Mouse (Mus musculus) brain, embryonic 14.5 days (tissue): Measurements from ENCODE around the gene Rtn3. TPM values are rescaled to one million over a fixed set of nuclear protein-coding genes. Genes with fewer than 3 reads are reported as not detected.

ENCODE experiments used
- DNase-seq: peaks from one replicate; pipeline ENCODE4 v3.0.0-alpha.2; 2011; ENCODE audit warnings: low read depth
- CTCF ChIP-seq: fragments of 200-500 bp; IDR thresholded peaks from 2 replicates; pipeline ENCODE4 v1.5.1; 2012; ENCODE audit warnings: inconsistent platforms, mild to moderate bottlenecking, moderate library complexity, borderline replicate concordance; ENCODE audit not compliant: insufficient read depth, insufficient read length; ENCODE audit errors: extremely low read depth
- POLR2A ChIP-seq: fragments of 200-500 bp; IDR thresholded peaks from 2 replicates; pipeline ENCODE4 v1.6.1; 2012; ENCODE audit warnings: mild to moderate bottlenecking, inconsistent platforms, borderline replicate concordance; ENCODE audit not compliant: poor library complexity, insufficient read depth, insufficient read length, severe bottlenecking; ENCODE audit errors: extremely low read depth
- polyA plus RNA-seq: library from polyadenylated mRNA; depleted of rRNA; stranded (reverse); fragments of >200 nt; gene quantifications from 2 replicates; pipeline ENCODE4 v1.2.3, GENCODE M21; 2012

The Rtn3 gene
- polyA plus RNA-seq, 1 experiment: 508 TPM

DNA sequence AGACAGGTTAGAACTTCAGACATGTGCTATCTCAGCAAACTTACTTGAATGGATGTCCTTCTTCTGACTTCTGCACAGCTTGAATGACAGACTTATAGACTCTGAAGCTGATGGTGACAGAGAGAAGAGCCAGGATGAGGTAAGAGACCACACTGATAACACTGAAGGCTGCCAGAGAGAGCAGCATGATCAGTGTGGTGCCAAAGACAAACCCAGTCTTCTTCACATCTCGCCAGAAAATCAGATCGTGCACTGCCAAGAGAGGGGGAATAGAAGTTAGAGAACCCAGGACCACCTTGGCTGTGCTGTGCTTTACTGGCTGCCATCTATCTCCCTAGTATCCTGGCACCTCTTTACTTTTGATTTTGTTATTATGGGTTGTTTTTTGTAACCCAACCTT, 48.2 kb downstream of the Rtn3 start:
- TF ChIP-seq CTCF (no peak), POLR2A (no peak)
- DNase-seq: peak; percentile 59

DNA sequence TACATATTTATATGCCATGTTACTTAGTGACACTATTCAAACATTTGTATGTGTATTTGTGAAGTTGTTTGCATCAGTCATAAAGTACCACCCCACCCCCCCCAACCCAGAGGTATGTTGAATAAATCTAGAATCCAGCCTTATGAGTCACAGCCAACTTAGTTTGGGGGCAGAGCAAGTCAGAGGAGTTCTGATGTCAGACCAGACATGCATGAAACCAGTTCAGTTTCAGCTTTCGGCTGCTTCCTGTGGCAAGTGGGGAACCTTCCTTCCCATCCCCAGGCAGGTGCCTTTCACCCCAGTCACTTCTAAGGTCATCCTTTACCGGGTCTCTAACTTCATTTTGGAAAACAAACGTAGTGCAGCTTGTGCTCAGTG, 57.7 kb downstream of the Rtn3 start:
- peak; percentile 22 for DNase-seq
- no peak for TF ChIP-seq CTCF

DNA sequence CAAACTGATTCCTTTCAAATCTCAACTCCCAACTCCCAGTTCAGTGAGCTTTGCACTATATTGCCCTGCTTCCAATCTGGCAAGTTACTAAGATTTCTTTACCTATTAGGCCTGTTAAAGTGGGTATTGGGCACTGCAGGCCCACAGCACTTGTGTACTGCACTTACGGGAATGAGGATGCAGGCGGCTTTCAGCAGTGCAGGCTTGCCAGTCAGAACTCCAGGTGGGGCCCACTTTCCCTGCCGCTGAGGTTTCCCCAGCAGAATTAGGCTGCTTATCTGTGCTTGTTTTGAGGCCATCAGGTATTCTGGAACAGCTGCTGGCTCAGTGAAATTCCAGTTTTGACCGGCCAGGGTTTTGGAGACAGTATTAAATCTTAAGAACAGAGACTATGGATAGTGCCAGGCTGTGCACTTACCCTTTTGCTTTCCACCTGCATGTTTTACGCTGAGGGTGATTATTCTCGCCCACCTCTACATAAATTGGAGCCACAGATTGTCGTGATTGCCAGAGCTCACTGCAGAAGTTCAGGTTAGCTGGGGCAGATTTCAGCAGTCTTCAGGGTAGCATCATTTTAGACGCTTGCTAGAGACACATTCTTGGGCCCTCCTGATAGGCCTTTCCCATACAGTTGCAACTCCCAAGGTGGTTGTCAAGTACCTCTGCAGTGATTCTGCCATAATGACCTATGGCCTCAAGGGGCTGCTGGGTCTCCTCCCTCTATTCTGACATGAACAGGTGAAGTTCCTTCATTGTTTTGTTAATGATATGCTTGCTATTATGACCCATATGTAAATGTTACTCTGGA, 58.3 kb downstream of the Rtn3 start:
- TF ChIP-seq CTCF (no peak), POLR2A (no peak)
- DNase-seq: peak; percentile 59

DNA sequence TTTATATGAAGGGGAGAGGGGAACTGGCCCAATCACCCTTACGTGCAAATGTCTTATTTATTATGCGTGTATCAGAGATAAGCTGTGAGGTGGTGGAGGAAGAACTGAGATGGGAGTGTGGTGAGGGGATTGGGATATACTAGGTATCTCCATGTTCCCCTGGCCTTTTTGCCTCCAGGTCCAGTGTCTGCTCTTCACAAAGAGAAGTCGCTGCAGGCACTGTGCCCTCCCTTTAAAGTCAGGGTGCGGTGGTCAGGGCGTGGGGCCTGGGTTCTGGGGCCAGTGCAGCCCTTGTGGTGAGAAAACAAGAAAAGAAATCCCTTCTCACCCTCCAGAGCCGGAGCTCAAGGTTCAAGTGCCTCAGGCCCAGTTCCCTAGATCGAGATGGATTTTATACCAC, 59.0 kb downstream of the Rtn3 start:
- TF ChIP-seq POLR2A (no peak), CTCF (no peak)
- peak; percentile 28 for DNase-seq

DNA sequence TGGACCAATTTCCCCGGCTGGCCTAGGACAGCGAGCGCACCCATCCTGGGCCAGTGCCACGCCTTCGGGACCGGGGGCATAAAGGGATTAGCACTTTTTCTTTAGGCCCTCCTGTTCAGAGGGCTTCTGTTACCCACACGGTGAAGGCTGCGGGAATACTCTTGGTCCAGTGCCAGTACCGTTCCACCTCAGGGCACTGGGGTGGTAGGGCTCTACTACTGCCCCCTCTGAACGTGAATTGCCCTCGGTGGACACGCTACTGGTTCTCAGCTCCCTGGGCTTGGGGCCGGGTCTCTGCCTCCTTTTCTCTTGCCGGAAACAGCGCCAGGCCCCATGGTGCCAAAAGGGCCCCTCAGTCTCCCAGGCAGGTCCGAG, 59.4 kb downstream of the Rtn3 start:
- no peak for DNase-seq
- no peak for TF ChIP-seq POLR2A
- no peak for TF ChIP-seq CTCF

DNA sequence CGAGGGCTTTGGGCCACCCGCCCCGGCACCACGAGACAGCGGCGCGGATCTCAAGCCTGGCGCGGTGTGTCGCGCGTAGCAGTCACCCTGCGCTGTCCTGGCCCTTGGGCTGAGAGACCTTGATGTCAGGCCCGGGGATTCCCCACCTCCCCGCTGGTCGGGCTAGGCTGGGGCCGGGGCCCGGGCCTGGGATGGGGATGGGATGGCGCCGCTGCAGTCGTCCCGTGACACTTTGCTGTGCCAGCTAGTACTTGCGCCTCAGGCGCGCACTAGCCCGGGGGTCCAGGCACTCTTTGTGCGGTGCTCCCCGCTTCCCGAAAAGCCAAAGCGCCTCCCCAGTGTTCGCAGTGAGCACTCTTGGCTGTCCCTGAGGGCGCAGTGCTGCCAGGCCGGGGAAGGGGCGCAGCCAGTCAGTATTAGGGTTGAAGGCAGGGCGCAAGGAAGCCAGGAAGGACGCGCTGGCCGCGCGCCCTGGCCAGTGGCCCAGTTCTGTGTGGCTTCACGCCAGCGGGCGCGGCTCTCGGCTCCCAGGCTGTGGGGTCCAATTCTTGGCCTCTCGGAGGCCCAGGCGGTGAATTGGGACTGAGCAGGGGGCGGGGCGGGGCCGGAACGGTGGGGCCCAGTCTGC, 59.9 kb downstream of the Rtn3 start:
- TF ChIP-seq POLR2A (no peak), CTCF (no peak)

DNA sequence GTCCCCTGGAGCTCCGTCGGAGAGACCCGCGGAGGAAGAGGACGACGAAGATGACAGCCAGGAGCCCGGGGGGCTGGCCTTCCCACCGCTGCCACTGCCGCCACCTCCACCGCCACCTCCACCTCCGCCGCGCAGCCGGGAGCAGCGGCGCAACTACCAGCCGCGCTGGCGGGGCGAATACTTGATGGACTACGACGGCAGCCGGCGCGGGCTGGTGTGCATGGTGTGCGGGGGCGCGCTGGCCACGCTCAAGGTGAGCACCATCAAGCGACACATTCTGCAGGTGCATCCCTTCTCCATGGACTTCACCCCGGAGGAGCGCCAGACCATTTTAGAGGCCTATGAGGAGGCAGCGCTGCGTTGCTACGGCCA, 60.4 kb downstream of the Rtn3 start:
- no peak for DNase-seq
- no peak for TF ChIP-seq POLR2A
- TF ChIP-seq CTCF: no peak

More for the DNA sequence above, 59.9 kb downstream of the Rtn3 start:
- DNase-seq: peak; percentile 94

DNA sequence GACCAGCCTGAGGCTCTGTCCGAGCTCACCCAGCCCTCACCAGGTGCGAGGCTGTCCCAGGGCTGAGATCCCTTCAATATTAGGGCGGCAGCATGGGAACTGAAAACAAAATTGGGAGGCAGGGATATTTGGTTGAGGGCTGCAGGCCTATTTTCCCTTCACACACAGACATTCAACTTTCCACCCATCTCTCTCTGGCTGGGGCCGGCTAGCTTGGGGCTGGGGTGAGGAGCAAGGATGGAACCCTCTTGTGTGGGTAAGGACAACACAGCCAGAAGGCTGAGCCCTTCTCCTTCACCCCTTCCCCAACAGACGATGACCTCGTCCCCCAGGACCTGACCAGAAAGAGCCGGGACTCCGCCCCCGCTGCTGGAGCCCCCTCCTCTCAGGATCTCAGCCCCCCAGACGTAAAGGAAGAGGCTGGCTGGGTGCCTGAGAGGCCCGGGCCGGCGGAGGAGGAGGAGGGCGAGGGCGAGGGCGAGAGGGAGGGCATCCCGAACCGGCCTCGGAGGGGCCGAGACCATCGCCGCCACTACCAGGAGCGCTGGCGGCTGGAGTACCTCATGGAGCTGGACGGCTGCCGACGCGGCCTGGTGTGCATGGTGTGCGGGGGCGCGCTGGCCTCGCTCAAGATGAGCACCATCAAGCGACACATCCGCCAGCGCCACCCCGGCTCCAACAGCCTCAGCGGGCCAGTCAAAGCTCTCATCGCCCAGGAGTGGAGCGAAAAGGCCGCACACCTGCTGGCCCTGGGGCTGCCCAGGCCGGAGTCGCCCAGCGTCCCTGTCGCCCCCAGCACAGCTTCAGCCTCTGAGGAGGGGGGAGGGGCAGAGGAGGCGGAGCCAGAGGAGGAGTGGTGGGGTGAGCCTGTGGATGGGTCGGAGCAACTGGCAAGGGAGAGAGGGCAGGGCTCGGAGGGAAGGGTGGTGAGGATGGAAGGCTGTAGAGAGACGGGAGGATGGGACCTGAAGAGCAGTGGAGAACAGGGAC, 61.2 kb downstream of the Rtn3 start:
- peak; percentile 91 for DNase-seq
- TF ChIP-seq POLR2A: no peak
- no peak for TF ChIP-seq CTCF

DNA sequence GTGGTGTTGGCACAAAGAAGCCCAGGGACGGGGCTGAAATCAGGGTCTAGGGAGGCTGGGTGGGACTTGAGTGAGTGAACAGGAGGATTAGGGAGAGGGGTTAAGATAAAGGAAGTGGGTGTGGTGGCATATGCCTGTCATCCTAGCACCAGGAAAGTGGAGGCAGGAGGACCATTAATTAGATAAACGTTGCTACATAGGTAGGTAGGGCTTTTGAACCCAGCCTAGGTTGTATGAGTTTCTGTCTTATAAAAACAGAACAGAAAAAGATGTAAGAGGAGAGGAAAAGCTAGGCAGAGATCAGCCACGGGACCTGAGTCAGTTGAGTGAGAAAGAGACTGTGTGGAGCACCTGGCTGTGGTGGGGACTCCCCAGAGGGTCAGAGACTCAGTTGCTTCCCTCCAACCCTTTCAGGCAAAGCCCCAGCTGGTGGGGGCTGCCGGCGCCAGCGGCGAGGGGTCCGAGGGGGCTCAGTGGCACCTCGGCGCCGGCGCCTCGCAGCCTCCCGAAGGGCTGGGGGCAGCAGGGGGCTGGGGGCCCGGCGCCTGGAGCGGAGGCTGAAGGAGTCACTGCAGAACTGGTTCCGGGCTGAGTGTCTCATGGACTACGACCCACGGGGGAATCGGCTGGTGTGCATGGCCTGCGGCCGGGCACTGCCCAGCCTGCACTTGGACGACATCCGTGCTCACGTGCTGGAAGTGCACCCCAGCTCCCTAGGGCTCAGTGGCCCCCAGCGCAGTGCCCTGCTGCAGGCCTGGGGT, 62.1 kb downstream of the Rtn3 start:
- DNase-seq: no peak

DNA sequence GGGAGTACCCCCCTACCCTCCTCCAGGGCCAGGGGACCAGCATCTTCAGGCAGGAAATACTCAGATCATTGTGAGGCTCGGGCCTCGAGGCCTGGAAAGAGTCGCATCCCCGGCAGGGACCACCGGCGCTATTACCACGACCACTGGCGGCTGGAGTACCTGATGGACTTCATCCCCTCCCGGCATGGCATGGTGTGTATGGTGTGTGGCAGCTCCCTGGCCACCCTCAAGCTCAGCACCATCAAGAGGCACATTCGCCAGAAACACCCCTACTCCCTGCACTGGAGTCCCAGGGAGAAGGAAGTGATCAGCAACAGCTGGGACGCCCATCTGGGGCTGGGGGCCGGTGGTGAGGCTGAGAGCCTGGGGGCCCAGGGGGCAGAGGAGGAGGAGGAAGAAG, 63.0 kb downstream of the Rtn3 start:
- DNase-seq: peak; percentile 31
- TF ChIP-seq POLR2A: no peak
- no peak for TF ChIP-seq CTCF

More for the DNA sequence above, 62.1 kb downstream of the Rtn3 start:
- TF ChIP-seq CTCF: no peak
- TF ChIP-seq POLR2A: no peak
